Mouse (Mus musculus) limb, embryonic 14.5 days (tissue): Measurements from ENCODE around the gene Acy3. TPM values are rescaled to one million over a fixed set of nuclear protein-coding genes. Genes with fewer than 3 reads are reported as not detected.

Experiments used
- ATAC-seq: fragments of 200-750 bp; cut with Nextera tagmentation; 2 replicates; pipeline ENCODE4 v1.8.0; 2017; ENCODE audit warnings: low read depth, moderate number of reproducible peaks, moderate TSS enrichment; ENCODE audit not compliant: low FRiP score
- DNase-seq: peaks from one replicate; pipeline ENCODE4 v3.0.0-alpha.2; 2015; ENCODE audit warnings: low spot score
- H3K27ac ChIP-seq: fragments of 300-500 bp; sonication (generic); replicated peaks from 2 replicates; pipeline ENCODE4 v1.5.1; 2014; ENCODE audit warnings: low read depth, mild to moderate bottlenecking, low read length, moderate library complexity, mixed read lengths
- H3K27me3 ChIP-seq: fragments of 300-500 bp; sonication (generic); 2 replicates; pipeline ENCODE4 v1.6.1; 2014; ENCODE audit warnings: low read length, mixed read lengths; ENCODE audit not compliant: control insufficient read depth, insufficient read depth
- H3K36me3 ChIP-seq: fragments of 300-500 bp; sonication (generic); 2 replicates; pipeline ENCODE4 v1.6.1; 2014; ENCODE audit warnings: mild to moderate bottlenecking, low read length, moderate library complexity, mixed read lengths; ENCODE audit not compliant: control insufficient read depth, insufficient read depth
- H3K4me1 ChIP-seq: fragments of 300-500 bp; sonication (generic); 2 replicates; pipeline ENCODE4 v1.6.1; 2014; ENCODE audit warnings: antibody characterized with exemption, low read length, mixed read lengths; ENCODE audit not compliant: control insufficient read depth, insufficient read depth
- H3K4me2 ChIP-seq: fragments of 300-500 bp; sonication (generic); replicated peaks from 2 replicates; pipeline ENCODE4 v1.6.1; 2014; ENCODE audit warnings: low read depth, mild to moderate bottlenecking, low read length, moderate library complexity; ENCODE audit not compliant: severe bottlenecking
- H3K4me3 ChIP-seq: fragments of 300-500 bp; sonication (generic); replicated peaks from 2 replicates; pipeline ENCODE4 v1.5.1; 2014; ENCODE audit warnings: low read length
- H3K9ac ChIP-seq: fragments of 300-500 bp; sonication (generic); 2 replicates; pipeline ENCODE4 v1.6.1; 2014; ENCODE audit warnings: mild to moderate bottlenecking, low read depth, low read length, moderate library complexity; ENCODE audit not compliant: severe bottlenecking
- H3K9me3 ChIP-seq: fragments of 300-500 bp; sonication (generic); 2 replicates; pipeline ENCODE4 v1.6.1; 2016; ENCODE audit warnings: low read length; ENCODE audit not compliant: control insufficient read depth
- POLR2A ChIP-seq: fragments of 200-500 bp; IDR thresholded peaks from 2 replicates; pipeline ENCODE4 v1.8.0; 2012; ENCODE audit warnings: inconsistent platforms, mild to moderate bottlenecking, moderate library complexity, borderline replicate concordance; ENCODE audit not compliant: insufficient read depth, insufficient read length; ENCODE audit errors: extremely low read depth
- WGBS: fragments of 180-500 bp; shearing (Covaris S2); extraction: QIAGEN DNeasy Blood & Tissue Kit; methylation state at CpG from one replicate; pipeline ENCODE4 v1.1.7; 2014; 5-methylcytosine and 5-hydroxymethylcytosine counted together
- polyA plus RNA-seq, 2 experiments: library from polyadenylated mRNA; depleted of rRNA in 1 of 2; stranded (reverse) in 1 of 2; unstranded in 1 of 2; fragments of >200 nt; fragmentation: Nextera tagmentation in 1 of 2; extraction: Ambion mirVana in 1 of 2; gene quantifications; 2 replicates each; pipeline versions ENCODE4 v1.2.1 to v1.2.3; 2012 to 2014

The Acy3 gene
- polyA plus RNA-seq, 2 experiments: 9.2 to 9.4 TPM

DNA sequence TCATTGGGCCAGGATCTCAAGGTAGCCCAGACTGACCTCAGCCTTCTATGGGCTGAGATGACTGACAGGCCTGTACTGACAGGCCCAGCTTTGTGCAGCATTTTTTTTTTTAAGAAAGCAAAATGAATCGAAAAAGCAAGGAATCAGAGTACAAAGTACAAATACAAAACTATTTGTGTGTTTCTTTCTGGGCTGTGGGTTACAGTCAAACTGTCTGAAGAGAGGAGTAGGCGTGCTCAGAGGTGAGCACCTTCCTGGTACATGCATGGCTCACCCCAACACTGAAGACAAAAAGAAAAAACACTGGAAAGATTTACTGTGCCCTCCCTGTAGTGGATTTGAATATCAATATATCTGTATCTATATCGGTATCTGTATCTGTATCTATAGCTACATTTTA lies 38.6 kb upstream of the Acy3 start:
- H3K4me1 ChIP-seq: peaks cover 4% of the 10 kb centered on the region; the same call in 1 of the 2 replicates
- WGBS: 72% methylated on average over 3 of the region's 3 CpGs
- DNase-seq: no peak
- no peak for ATAC-seq
- TF ChIP-seq POLR2A: no peak
- H3K4me3 ChIP-seq: no peak overlapping the region
- no peak overlapping the region for H3K27ac ChIP-seq
- no peak overlapping the region for H3K4me2 ChIP-seq
- no peak overlapping the region for H3K9ac ChIP-seq
- no peaks in the 10 kb centered on the region for H3K36me3 ChIP-seq
- no peaks in the 10 kb centered on the region for H3K9me3 ChIP-seq
- H3K27me3 ChIP-seq: no peaks in the 10 kb centered on the region

DNA sequence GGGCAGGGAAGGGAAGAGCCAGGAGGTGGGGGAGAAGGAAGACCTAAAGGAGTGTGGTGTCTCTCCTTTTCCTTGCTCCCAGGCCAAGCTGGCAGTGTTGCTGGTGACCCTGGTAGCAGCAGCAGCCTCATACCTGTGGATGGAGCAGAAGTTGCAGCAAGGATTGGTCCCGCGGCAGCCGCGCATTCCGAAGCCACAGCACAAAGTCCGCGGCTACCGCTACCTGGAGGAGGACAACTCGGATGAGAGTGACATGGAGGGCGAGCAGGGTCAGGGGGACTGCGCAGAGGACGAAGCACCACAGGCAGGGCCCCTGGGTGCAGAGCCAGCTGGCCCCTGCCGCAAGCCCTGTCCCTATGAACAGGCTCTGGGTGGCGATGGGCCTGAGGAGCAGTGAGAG lies 37.8 kb upstream of the Acy3 start:
- TF ChIP-seq POLR2A: no peak
- no peaks in the 10 kb centered on the region for H3K36me3 ChIP-seq
- no peak overlapping the region for H3K4me3 ChIP-seq
- H3K9me3 ChIP-seq: no peaks in the 10 kb centered on the region
- H3K27ac ChIP-seq: no peak overlapping the region
- no peaks in the 10 kb centered on the region for H3K4me1 ChIP-seq
- H3K9ac ChIP-seq: no peak overlapping the region
- H3K27me3 ChIP-seq: no peaks in the 10 kb centered on the region
- no peak overlapping the region for H3K4me2 ChIP-seq
- ATAC-seq (no peak), DNase-seq (no peak)
- WGBS: 69% methylated on average over 14 of the region's 14 CpGs

DNA sequence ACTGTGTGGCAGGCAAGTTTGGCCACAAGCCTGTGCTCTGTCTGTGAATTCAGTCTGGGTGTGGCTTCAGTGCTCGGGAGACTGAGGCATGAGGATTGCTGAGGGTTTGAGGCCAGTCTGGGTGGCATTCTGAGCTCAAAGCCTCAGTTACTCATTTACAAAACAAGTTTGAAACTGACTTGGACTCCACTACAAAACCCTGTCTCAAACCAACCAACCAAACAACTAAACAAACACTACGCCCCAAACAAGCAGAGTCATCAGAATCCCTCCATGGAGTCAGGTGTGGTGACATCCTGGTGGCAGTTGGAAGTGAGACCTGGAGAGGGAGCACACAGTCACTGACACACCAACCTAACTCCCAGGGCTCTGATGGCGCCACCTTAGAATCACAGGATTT lies 36.0 kb upstream of the Acy3 start:
- Histone ChIP-seq H3K27me3 (no peaks in the 10 kb centered on the region), H3K9me3 (no peaks in the 10 kb centered on the region), H3K4me2 (no peak overlapping the region), H3K4me1 (no peaks in the 10 kb centered on the region), H3K36me3 (no peaks in the 10 kb centered on the region), H3K27ac (no peak overlapping the region), H3K4me3 (no peak overlapping the region), H3K9ac (no peak overlapping the region)
- ATAC-seq (no peak), DNase-seq (no peak)
- TF ChIP-seq POLR2A: no peak
- 82% methylated on average over 3 of the region's 3 CpGs for WGBS

DNA sequence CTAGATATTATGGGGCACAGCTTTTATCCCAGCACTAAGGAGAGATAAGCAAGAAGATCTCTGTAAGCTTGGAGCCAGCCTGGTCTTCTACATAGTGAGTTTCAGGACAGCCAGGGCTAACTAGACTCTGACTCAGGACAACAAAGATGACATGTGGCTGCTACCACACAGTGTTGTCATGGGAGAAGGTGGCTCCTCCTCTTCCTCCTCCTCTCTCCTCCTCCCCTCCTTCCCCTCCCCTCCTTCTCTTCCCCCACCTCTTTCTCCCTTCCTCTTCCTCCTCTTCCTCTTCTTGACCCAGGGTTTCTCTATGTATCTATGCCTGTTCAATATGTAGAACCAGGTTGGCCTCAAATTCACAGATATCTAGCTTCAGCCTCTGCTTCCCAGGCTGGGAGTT lies 34.9 kb upstream of the Acy3 start:
- Histone ChIP-seq H3K9me3 (no peaks in the 10 kb centered on the region), H3K4me1 (no peaks in the 10 kb centered on the region), H3K27ac (no peak overlapping the region), H3K4me3 (no peak overlapping the region), H3K4me2 (no peak overlapping the region), H3K36me3 (no peaks in the 10 kb centered on the region), H3K27me3 (no peaks in the 10 kb centered on the region), H3K9ac (no peak overlapping the region)
- ATAC-seq (no peak), DNase-seq (no peak)
- TF ChIP-seq POLR2A: no peak

DNA sequence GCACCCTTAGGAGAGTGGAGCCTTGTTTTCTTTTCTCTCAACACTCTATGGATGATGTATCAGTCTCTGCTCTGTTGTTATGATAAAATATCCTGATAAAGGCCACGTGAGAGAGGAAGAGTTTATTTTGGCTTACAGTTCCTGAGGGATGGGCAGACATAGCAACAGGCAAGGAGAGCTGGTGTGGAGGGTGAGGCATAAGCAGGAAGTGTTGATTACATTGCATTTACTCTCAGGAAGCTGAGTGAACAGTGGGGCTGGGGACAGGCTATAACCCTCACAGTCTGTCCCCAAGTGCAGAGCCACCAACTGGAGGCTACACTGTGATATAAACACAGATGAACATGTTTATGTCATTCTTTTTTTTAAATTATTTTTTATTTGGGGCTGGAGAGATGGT lies 34.3 kb upstream of the Acy3 start:
- no peak overlapping the region for H3K4me3 ChIP-seq
- H3K9ac ChIP-seq: no peak overlapping the region
- no peaks in the 10 kb centered on the region for H3K36me3 ChIP-seq
- ATAC-seq: no peak
- 68% methylated on average over 1 of the region's 1 CpGs for WGBS
- no peak for TF ChIP-seq POLR2A
- DNase-seq: no peak
- H3K4me1 ChIP-seq: no peaks in the 10 kb centered on the region
- no peak overlapping the region for H3K27ac ChIP-seq
- H3K9me3 ChIP-seq: no peaks in the 10 kb centered on the region
- H3K27me3 ChIP-seq: no peaks in the 10 kb centered on the region
- H3K4me2 ChIP-seq: no peak overlapping the region

DNA sequence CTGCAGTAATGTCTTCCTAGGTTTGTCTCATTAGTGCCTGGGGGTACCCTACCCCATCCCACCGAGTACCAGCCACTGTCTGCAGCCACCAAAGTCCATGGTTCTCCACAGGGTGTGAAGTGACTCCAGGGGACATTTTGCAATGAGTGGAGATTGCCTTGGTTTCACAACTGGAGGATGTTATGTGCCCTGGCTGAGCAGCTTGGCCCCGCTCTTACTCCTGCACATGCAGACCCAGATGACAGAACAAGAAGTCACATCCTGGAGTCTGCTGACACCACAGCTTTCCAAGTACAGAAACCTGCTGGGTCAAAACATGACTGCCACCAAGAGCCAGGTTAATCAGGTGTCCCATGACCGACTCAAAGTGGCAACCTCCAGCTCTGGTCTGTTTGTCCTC lies 31.3 kb upstream of the Acy3 start:
- no peak overlapping the region for H3K27ac ChIP-seq
- H3K4me1 ChIP-seq: no peaks in the 10 kb centered on the region
- no peaks in the 10 kb centered on the region for H3K36me3 ChIP-seq
- ATAC-seq: no peak
- no peak for TF ChIP-seq POLR2A
- WGBS: 72% methylated on average over 3 of the region's 3 CpGs
- H3K9me3 ChIP-seq: no peaks in the 10 kb centered on the region
- H3K27me3 ChIP-seq: no peaks in the 10 kb centered on the region
- H3K4me2 ChIP-seq: no peak overlapping the region
- H3K9ac ChIP-seq: no peak overlapping the region
- no peak for DNase-seq
- no peak overlapping the region for H3K4me3 ChIP-seq
